Mouse (Mus musculus) ovary, adult 18-20 months (tissue): ENCODE results near the gene Rpusd3.

Source experiments
- DNase-seq: peaks from one replicate; pipeline ENCODE4 v3.0.0; 2022; ENCODE audit warnings: low spot score, mixed read lengths

Rpusd3 gene

DNA sequence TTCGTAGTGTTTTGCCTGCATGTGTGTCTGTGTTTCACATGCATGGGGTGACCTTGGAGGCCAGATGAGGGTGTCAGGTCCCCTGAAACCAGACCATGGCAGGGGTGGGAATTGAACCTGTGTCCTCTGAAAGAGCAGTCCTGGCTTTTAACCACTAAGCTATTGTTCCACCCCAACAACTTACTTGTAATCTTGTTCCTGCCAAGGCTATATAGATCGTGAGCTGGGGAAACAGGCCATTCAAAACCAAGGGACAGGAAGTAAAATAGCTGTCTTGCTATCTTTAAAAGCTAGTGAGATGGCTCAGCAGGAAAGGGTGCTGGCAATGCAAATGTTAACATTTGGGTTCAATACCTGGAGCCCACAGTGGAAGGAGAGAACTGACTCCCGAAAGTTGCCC is 10.8 kb upstream of the Rpusd3 start:
- no peak for DNase-seq

DNA sequence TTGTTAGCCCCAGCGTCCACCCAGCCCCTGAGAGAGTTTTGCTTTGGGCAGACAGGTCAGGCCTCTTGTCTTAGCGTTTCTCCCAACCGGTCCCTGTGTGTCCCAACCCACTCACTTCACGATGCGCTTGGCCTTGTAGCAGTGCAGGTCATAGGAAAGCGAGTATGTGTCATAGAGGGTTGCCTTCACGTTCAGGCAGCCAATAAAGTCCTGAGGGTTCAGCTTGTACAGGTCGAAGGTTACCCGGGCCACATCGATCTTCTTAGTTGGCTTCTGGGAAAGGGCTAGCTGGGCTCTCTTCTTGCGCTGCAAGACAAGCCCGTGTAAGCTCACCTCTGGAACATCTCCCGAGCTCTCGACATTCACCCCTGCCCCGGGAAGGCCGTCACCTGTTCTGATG is 8.9 kb upstream of the Rpusd3 start:
- no peak for DNase-seq

DNA sequence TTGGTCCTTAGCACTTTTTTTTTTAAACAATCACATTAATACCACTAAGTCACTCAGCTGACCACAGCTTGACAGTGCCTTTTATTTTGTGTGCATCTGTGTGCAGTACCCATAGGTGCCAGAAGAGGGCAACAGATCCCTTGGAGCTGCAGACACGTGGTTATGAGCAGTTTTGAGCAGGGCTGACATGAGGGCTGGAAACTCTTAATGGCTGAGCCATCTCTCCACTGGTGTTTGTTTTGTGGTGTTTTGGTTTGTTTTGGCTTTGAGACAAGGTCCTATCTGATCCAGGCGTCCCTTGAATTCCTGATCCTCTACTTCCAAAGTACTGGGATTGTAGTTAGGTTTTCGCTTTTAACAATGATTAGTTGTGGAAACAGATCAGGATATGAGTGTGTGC is 8.3 kb upstream of the Rpusd3 start:
- no peak for DNase-seq

DNA sequence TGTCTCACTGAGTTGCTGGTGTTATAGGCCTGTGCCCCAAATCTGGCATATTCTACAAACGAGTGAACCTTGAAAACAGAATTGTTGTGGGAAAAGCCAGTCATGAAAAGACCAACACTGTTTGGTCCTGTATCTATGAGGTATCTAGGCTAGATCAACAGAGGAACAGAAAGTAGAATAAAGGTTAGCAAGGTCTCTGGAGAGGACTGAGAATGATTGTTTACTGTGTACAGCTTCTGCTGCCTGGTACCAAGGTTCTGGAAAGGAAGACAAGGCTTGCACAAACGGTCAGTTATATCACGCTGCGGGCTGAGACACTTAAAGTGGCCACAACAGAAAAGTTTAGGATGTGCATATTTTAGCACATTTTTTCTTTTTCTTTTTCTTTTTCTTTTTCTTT is 7.6 kb upstream of the Rpusd3 start:
- no peak for DNase-seq

DNA sequence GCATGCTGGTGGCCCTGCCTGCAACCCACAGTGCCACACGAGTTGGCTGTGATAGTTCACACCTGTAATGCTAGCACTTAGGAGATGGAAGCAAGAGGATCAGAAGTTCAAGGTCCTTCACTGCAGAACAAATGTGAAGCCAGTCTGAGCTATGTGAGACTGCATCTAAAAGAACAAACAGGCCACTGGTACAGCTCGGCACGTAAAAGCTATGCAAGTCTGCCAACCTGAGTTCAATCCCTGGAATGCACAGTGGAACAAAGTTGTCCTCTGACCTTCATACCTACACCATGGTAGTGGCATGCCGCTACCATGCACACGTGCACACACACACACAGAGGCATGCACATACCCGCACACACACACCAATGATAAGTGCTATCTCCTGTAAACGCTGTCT is 5.0 kb upstream of the Rpusd3 start:
- no peak for DNase-seq

DNA sequence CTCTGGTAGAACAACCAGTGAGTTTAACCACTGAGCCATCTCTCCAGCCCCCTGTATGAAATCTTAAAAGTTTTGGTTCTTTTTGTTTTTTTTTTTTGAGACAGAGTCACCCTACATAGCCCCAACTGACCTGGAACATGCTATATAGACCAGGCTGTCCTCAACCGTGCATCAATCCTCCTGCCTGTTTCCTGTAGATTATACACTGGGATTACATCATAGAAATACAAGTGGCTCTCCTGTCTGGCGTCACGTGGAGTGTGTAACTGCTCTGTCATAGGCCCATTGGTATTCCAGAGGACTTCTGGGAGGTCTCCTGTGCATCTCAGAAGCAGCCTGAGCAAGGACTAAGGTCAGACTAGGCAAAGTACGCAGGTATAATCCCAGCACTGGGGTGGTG is 3.9 kb upstream of the Rpusd3 start:
- DNase-seq: no peak

DNA sequence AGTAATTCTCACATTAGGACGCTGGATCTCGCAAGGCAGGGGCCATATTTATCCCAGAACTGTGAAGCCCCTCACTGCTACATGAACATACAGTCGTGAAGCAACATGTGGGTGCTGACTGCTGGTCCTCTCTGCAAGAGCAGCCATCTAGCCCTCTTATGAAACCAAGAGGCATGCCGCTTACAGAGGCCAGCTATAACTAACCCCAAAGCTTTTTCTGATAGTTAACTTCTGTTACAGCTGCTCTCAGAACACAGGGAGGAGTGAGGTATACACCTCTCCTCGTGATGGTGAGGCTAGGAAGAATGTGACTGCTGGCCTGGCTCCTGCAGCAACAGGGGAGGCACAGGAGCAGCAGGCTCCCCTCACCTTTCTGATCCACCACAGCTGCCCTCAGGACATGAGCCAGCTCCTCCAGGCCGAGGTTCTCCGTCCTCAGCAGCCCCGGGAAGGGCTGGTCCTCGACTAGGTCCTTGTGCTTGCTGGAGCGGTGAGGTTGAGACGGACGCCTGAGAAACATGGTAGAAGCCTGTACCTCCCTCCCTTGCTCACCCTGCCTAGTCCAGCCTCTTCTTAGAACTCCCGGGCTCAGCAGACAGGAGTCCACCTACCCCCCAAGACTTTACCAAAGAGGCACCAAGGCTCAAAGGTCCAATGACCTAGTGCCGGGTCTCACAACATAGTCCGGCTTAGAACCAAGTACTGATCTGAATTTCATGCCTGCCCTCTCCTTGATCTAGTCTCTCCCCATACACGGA is 520 bp downstream of the Rpusd3 start:
- no peak for DNase-seq

DNA sequence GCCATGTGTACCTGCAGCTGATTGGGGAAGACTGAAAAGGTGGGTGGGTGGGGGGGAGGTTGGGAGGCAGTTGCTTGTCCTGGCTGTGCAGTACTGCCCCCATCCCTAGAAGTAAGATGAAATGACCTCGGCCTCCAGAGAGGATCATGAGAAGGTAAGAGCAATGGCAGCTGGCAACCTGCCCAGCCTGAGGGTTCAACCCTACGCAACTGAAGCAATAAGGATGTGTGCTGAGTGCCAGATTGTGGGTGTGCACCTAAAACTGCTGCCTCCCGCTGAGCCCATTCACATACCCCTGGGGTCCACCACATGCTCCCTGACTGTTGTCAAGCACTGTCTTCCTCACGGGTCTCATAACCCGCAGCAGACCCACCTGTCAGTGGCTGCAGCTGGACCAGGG is 2.7 kb downstream of the Rpusd3 start:
- no peak for DNase-seq

DNA sequence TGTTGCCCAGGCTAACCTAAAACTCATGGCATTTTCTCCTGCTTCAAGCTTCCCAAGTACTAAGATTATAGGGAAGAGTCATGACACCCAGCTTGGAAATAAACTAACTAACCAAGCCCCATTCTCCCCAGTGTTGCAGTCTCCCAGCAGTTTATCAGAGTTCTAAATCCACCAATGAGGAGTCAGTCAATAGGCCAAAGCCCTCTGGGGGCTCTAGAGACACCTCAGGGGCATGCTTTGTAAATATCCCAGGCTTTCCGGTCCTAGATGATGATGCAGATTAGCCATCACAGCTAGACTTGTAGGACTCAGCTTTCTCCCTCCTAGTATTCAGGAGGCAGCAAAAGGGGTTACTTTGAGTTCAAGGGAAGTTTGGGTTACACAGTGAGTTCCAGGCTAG is 9.1 kb downstream of the Rpusd3 start:
- DNase-seq: no peak

DNA sequence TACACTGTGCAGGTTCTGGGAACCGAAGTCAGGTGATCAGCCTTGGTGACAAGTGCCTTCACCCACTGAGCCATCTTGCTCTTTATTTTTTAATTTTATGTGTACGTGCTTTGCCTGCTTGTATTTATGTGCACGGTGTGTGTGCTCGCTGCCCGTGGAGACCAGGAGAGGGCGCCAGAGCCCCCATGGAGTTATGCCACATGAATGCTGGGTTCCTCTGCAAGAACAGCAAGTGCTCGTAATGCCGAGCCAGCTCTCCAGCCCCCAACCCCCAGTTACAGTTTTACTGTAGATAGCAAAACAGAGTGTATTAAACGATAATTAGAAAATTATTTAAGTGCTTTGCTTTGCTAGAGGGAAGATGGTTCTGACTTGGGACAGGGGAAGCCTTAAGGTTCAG is 12.5 kb downstream of the Rpusd3 start:
- no peak for DNase-seq

DNA sequence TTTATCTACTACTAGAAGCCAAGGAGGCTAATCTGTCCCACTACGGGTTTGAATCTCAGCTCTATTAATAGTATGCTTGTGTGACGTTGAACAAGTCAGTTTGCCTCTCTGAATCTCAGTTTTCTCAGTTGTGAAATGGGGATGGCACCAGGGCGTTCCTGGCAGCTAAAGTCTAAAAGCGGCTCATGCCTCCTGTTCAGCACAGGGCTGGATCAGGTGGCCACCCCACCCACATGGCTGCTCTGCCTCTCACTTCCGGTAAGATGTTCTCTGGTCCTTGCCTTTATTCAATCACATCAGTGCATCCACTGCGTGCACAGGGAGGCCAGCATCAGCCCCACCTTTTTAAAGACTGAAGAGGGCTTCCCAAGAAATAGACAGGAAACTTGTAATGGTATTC is 13.7 kb downstream of the Rpusd3 start:
- no peak for DNase-seq

DNA sequence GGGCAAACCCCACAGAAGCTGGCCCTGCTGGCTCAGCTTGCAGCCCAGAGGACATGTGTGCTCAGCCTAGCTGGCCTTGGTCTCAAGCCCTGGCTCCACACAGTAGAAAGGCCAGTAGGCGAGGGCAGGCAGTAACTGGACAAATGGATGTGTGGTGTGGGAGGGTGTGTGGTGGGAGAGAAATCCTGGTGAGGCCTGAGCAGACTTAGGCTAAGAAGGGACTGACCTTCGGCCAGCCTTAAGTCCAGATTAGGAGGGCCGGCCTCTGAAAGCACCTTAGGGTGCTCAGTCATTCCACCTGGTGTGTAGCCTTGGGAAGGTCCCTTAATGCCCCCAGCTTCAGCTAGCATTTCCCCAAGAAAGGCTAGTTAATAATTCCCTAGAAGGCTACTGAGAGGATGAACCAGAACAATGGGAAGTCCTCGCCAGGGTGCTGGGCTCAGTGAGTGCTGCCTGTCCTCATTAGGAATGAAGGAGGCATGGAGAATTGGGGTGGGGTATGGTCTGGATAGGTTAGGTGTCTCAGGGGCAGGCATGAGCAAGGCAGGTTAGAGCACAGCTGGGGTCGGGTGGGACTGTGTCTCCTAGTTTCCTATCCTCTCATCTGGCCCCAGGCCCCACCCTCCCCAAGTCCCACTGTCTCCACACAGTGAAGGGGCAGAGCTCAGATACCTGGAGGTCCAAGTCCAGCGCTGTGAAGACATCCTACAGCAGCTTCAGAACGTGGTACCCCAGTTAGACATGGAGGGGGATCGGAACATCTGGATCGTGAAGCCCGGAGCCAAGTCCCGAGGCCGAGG is 14.3 kb downstream of the Rpusd3 start:
- DNase-seq: no peak

DNA sequence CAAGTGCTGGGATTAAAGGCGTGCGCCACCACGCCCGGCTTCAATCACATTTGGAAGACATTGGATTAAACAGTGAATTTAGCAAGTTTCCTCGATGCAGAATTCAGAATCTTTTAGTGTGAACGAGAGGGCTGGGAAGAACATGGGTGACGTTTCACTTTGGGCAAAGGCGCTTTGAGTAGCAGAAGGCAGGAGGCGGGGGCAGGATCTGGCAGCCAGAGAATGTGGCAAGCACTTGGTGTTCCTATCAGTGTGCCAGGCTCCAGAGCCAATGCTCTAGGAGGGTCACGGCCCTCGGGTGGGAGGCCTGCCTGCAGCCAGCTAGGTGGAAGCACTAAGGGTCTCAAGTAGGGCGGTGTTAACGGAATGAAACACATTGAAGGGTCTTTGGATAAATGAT is 17.0 kb downstream of the Rpusd3 start:
- no peak for DNase-seq

DNA sequence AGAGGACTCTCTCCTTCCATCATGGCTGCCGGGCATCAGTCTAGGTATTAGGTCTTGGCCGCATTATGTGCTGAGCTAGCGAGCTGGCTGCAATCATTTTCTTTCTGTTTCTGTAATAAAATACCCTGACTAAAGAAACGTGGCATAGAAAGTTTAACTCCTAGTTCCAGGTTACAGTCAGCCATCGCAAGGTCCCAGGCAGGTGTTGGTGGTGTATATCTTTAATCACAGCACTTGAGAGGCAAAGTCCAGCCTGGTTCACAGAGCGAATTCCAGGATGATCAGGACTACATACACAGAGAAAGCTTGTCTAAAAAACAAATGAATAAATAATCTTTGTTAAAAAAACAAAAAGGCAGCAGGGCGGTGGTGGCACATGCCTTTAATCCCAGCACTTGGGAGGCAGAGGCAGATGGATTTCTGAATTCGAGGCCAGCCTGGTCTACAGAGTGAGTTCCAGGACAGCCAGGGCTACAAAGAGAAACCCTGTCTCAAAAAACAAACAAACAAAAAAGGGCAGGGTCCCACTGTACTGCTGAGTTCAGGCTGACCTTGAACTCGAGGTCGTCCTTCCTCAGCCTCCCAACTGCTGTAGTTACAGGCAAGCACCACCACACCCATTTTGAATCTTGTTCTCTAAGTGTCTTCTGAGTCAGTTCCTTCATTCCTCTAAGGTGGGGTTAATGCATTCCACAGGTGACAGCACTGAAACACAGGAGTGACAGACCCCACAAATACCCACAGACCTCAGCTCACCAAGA is 22.7 kb downstream of the Rpusd3 start:
- DNase-seq: no peak

DNA sequence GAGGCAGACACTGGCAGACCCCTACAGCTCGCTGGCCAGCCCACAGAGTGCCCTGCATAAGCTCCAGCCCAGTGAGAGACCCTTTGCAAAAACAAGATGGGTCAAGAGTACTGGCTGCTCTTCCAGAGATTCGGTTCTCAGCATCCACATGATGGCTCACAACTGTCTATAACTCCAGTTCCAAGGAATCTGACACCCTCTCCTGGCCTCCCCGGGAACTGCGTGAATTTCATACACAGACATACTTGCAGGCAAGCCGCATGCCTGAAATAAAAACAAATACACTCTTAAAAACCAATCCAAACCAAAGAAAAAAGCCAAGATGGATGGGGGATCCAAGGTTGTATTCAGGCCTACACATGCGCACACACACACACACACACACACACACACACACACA is 23.6 kb downstream of the Rpusd3 start:
- DNase-seq: no peak

DNA sequence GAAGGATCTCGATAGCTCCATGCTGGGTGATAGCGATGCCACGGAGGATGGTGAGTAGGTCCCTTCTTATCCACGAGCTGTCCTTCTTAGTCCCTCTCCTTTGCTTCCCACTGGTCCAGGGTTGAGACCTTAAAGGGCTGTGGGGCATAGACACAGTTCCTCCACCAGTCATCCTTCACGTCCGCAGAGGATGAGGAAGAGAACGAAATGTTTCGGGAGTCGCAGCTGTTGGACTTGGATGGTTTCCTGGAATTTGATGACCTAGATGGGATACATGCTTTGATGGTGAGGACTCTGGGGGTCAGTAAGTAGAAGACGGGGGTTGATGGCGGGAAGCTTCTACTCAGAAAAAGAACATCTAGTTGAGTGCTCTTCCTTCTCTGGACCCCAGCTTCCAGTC is 24.3 kb downstream of the Rpusd3 start:
- no peak for DNase-seq

DNA sequence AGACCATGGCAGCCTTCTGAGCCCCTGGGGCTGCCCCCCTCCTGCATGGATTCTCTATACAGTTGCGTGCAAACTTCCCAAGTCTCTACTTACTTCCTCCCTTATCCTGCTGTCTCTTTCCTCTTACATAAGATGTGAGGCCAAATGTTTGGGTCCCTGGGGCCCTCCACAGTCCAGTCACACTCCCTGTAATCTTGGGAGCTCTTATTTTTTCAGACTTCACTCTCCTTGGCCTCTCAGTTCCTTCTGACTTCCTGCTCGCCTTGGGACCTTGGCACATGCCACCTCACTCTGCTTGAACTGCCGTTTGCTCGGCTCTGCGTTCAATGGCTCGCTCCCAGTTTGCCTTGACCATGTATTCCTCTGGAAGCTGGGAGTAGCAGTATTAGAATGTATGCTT is 25.2 kb downstream of the Rpusd3 start:
- DNase-seq: no peak

DNA sequence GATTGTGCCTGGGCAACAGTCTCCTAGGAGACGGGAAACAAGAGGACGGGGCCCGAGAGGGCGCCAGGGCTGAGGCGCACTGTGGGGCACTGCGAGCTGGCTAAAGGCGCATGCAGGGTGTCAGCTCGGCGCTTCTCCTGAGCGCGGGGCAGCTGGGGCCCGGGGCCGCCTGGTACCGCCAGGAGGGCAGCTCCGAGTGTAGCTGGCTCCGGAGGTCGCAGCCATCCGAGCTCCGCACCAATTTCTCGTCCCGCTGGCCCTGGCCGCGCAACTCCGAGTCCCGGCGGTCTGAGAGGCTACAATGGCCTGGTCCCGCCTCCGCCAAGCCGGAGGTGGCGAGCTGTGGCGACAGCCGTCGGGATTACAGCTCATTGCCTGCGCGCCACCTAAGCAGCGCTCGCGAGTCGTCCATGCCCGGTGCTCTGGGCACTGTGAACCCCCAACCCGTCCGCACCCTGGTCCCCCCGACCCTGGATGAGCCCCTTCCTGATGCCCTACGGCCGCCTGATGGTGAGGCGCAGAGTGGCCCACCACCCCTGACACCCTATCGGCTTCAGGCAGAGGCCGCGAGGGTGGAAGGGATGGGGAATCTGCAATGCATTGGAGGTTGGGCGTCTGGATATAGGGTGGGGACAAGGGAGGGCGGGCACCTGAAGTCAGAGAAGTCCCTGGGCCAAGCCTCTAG is 26.6 kb downstream of the Rpusd3 start:
- DNase-seq: peak; percentile 53

DNA sequence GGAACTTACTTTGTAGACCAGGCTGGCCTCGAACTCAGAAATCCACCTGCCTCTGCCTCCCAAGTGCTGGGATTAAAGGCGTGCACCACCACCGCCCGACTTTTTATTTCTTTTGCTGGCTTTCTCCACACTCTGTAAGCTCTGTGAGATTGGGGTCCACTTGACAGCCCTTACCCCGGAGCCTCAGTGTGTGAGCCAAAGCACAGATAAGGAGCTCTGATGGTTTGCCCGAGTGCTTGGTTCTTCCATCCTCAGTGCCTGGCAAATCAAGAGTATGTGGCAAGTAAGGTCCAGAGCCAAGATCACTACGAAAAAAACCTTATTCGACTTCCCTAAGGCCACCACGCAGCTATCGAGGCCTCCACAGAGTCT is 27.1 kb downstream of the Rpusd3 start:
- no peak for DNase-seq

DNA sequence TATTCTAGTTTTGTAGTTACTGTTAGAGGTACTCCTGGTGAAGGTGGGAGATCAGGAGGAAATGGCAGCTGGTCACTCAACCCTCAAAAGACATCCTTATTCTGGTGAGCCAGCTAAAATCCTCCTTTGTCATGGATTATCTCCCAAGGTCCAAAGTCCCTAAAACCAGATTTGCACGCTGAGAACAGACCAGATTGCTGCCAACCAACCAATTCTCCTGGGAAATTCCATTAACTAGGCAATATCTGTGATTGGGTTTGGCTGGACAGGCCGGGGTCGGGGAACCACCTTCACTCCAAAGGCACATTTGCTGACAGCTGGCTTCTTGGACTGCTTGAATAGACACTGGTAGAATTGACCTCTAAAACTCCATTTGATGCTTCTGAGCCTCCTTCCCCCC is 28.4 kb downstream of the Rpusd3 start:
- no peak for DNase-seq

DNA sequence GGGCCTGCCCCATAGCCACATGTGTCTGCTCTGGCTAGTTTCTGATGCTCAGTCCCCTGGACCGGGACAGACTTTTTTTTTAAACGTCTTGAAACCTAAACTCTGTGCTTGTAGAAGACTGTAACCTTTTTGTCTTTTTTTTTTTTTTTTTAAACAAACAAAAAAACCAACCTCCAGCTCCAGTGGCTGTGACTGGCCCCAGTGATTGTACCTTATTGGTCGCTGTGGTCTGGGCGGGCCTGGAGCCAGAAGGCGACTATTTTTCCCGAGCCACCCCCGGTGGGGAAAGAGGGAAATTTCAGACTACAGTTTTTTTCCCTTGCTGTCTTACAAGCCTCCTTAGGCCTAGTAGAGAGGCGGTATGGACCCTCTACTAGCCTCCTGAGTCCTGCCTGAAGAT is 30.2 kb downstream of the Rpusd3 start, which contains the start of gene Ttll3:
Ttll3 (plus strand) TSS at position 301 of the 400 bp plus-strand sequence.
- DNase-seq: no peak

DNA sequence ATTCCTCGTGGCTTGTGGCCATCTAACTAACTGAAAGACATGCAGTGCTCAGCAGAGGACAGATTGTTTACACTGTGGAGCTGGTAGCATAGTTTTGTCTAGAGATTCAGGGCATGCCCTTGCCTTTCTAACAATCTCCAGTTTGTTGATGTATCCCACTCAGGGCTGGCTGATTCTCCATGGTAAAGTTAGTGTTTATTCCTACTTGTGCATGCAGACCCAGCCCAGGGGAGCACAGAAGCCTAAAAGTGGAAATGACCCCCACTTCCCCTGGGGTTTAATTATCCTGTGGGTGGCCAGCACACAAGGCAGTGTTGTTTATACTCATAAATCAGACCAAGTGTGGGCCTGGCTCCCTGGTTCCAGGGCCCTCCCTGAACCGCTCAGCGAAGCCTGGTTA is 33.1 kb downstream of the Rpusd3 start:
- DNase-seq: peak; percentile 44
